Mouse (Mus musculus) embryo, embryonic 10 days (tissue): ENCODE measurements around the gene Csnk2b.

Source experiments
- DNase-seq: peaks from one replicate; pipeline ENCODE4 v3.0.0-alpha.2; 2015; ENCODE audit warnings: low spot score

The Csnk2b gene

GRCm38 (mm10) chr17:35121871-35122303 is at the start of gene Csnk2b:
Gene Csnk2b, minus strand, starts transcription at chr17:35122053.
- DNase-seq, result peak; percentile 72

GRCm38 (mm10) chr17:35168541-35169207 is 46.8 kb upstream of the Csnk2b start:
- DNase-seq, result peak; percentile 79

GRCm38 (mm10) chr17:35167794-35168193 is 45.9 kb upstream of the Csnk2b start:
- DNase-seq, result no peak

GRCm38 (mm10) chr17:35166352-35167035 is 44.6 kb upstream of the Csnk2b start:
- DNase-seq, result peak; percentile 87

GRCm38 (mm10) chr17:35165451-35166155 is 43.8 kb upstream of the Csnk2b start:
- no peak for DNase-seq

- peak; percentile 100 for DNase-seq
Observed at GRCm38 (mm10) chr17:35164568-35165450, 43.0 kb upstream of the Csnk2b start, which contains the start of gene Prrc2a. Gene Prrc2a, minus strand, starts transcription at chr17:35164897.

GRCm38 (mm10) chr17:35164218-35164567 is 42.3 kb upstream of the Csnk2b start:
- no peak for DNase-seq

GRCm38 (mm10) chr17:35163326-35164081 is 41.7 kb upstream of the Csnk2b start:
- DNase-seq, result no peak

GRCm38 (mm10) chr17:35162730-35163129 is 40.9 kb upstream of the Csnk2b start:
- DNase-seq, result no peak

GRCm38 (mm10) chr17:35162121-35162520 is 40.3 kb upstream of the Csnk2b start:
- DNase-seq, result no peak

- no peak for DNase-seq
Observed at GRCm38 (mm10) chr17:35161421-35161820, 39.6 kb upstream of the Csnk2b start.

GRCm38 (mm10) chr17:35159638-35160037 is 37.8 kb upstream of the Csnk2b start:
- DNase-seq, result no peak

- DNase-seq, result no peak
Observed at GRCm38 (mm10) chr17:35158850-35159593, 37.2 kb upstream of the Csnk2b start.

GRCm38 (mm10) chr17:35157661-35158175 is 35.9 kb upstream of the Csnk2b start:
- no peak for DNase-seq

- DNase-seq, result no peak
Observed at GRCm38 (mm10) chr17:35157254-35157653, 35.4 kb upstream of the Csnk2b start.

- no peak for DNase-seq
Observed at GRCm38 (mm10) chr17:35156461-35157200, 34.8 kb upstream of the Csnk2b start.

- no peak for DNase-seq
Observed at GRCm38 (mm10) chr17:35155451-35155850, 33.6 kb upstream of the Csnk2b start.

- DNase-seq, result no peak
Observed at GRCm38 (mm10) chr17:35154616-35155015, 32.8 kb upstream of the Csnk2b start.

GRCm38 (mm10) chr17:35153931-35154330 is 32.1 kb upstream of the Csnk2b start:
- no peak for DNase-seq
